Mouse (Mus musculus) liver, postnatal 0 days (tissue): Measurements from ENCODE around the gene Enkd1. TPM values are rescaled to one million over a fixed set of nuclear protein-coding genes. Genes with fewer than 3 reads are reported as not detected.
A peak's percentile ranks its signal among the peaks of the same experiment; 100 is the strongest.

ENCODE experiments used
- ATAC-seq: fragments of 200-750 bp; cut with Nextera tagmentation; 2 replicates; pipeline ENCODE4 v1.8.0; 2017; ENCODE audit warnings: mild to moderate bottlenecking, moderate library complexity
- DNase-seq: peaks from one replicate; pipeline ENCODE4 v3.0.0-alpha.2; 2016
- H3K27ac ChIP-seq: fragments of 300-500 bp; sonication (generic); 2 replicates; pipeline ENCODE4 v1.5.1; 2014; ENCODE audit warnings: antibody characterized with exemption, moderate library complexity, mild to moderate bottlenecking, low read depth
- H3K27me3 ChIP-seq: fragments of 300-500 bp; sonication (generic); 2 replicates; pipeline ENCODE4 v1.6.1; 2014; ENCODE audit warnings: low read length, control low read depth, mixed read lengths; ENCODE audit not compliant: insufficient read depth
- H3K36me3 ChIP-seq: fragments of 300-500 bp; sonication (generic); replicated peaks from 2 replicates; pipeline ENCODE4 v1.6.1; 2014; ENCODE audit warnings: mild to moderate bottlenecking, control low read depth, low read length, moderate library complexity, mixed read lengths; ENCODE audit not compliant: insufficient read depth
- H3K4me1 ChIP-seq: fragments of 300-500 bp; sonication (generic); 2 replicates; pipeline ENCODE4 v1.6.1; 2014; ENCODE audit warnings: antibody characterized with exemption, mild to moderate bottlenecking, control low read depth; ENCODE audit not compliant: insufficient read depth
- H3K4me2 ChIP-seq: fragments of 300-500 bp; sonication (generic); 2 replicates; pipeline ENCODE4 v1.6.1; 2014; ENCODE audit warnings: low read depth, mild to moderate bottlenecking, low read length, moderate library complexity, mixed read lengths
- H3K4me3 ChIP-seq: fragments of 300-500 bp; sonication (generic); 2 replicates; pipeline ENCODE4 v1.5.1; 2014; ENCODE audit warnings: low read depth, low read length
- H3K9ac ChIP-seq: fragments of 300-500 bp; sonication (generic); replicated peaks from 2 replicates; pipeline ENCODE4 v1.6.1; 2014; ENCODE audit warnings: mild to moderate bottlenecking, moderate library complexity
- H3K9me3 ChIP-seq: fragments of 300-500 bp; sonication (generic); 2 replicates; pipeline ENCODE4 v1.6.1; 2016; ENCODE audit warnings: mild to moderate bottlenecking, control low read depth, low read length, mixed read lengths
- CTCF ChIP-seq: sonication (generic); IDR thresholded peaks from 2 replicates; pipeline ENCODE4 v1.5.1; 2016; ENCODE audit warnings: antibody characterized with exemption, low read depth
- EP300 ChIP-seq: IDR thresholded peaks from 2 replicates; pipeline ENCODE4 v1.6.1; 2016; ENCODE audit warnings: antibody characterized with exemption, low read depth, mild to moderate bottlenecking
- WGBS: fragments of 180-500 bp; shearing (Covaris S2); extraction: QIAGEN DNeasy Blood & Tissue Kit; methylation state at CpG from one replicate; pipeline ENCODE4 v1.1.7; 2014; ENCODE audit not compliant: insufficient replicate concordance; 5-methylcytosine and 5-hydroxymethylcytosine counted together
- polyA plus RNA-seq: library from polyadenylated mRNA; unstranded; fragments of >200 nt; fragmentation: Nextera tagmentation; extraction: Ambion mirVana; gene quantifications from 2 replicates; pipeline ENCODE4 v1.2.1, GENCODE M21; 2015

Gene Enkd1
- polyA plus RNA-seq = 2.9 and 3.3 TPM in 2 replicates

- Histone ChIP-seq H3K9ac (peak within 1 kb of the TSS; percentile 61), H3K4me3 (peak within 1 kb of the TSS; percentile 76), H3K4me2 (peak within 1 kb of the TSS; percentile 99), H3K36me3 (no peaks in the 10 kb centered on the region; the same call in 1 of the 2 replicates), H3K27ac (no peak within 1 kb of the TSS), H3K4me1 (peaks cover 10% of the 10 kb centered on the region), H3K9me3 (no peaks in the 10 kb centered on the region), H3K27me3 (no peaks in the 10 kb centered on the region)
- 2% methylated on average over 55 of the region's 55 CpGs for WGBS
- ATAC-seq = peak; percentile 81
- TF ChIP-seq CTCF (no peak), EP300 (no peak)
- peak; percentile 84 for DNase-seq
These were observed at the start of gene Enkd1, which contains the start of gene 4933405L10Rik for GRCm38 (mm10) chr8:105707498-105708403. Gene Enkd1, minus strand, starts transcription at chr8:105708210. Gene 4933405L10Rik, plus strand, starts transcription at chr8:105707655.

DNA sequence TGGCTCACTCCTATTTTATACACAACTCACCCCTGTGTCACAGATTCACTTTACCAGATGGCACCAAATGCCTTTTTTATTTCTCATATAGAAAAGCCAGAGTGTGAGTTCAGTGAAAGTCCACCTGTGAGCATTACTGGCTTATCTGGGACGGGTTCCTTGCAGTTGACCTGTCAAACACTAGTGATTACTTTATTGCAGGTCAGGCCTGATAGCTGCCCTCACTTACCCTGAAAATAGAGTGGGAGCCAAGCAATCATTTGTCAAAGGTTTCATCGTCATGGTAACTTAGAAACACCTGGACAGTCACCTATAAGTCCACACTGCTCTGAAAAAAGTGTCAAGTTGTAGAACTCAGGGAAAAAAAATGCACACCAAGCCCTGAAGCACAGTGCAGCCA, 46.7 kb upstream of the Enkd1 start:
- Histone ChIP-seq H3K27me3 (no peaks in the 10 kb centered on the region), H3K4me3 (no peak overlapping the region), H3K4me1 (peaks cover 21% of the 10 kb centered on the region), H3K4me2 (no peak overlapping the region), H3K9me3 (no peaks in the 10 kb centered on the region), H3K36me3 (no peaks in the 10 kb centered on the region), H3K27ac (no peak overlapping the region), H3K9ac (no peak overlapping the region)
- WGBS = 48% methylated on average over 2 of the region's 2 CpGs
- DNase-seq (no peak), ATAC-seq (no peak)
- no peak for TF ChIP-seq CTCF
- TF ChIP-seq EP300 = no peak

DNA sequence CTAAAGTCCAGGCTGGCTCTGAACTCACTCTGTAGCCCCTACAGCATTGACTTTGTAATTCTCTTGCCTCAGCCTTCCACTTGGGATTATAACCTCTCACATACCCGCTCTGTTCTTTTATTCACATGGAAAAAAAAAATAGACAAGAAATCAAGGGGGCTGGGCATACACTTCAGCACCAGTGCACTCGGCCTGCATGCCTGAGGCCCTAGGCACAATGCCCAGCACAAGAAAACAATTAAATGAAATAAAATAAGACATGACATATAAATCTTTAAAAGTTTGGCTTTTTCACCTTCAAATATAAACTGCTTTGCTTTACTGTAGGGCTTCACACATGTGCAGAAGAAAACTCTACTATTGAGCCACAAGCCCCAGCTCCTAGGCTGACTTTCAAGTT, 45.9 kb upstream of the Enkd1 start:
- H3K4me3 ChIP-seq = no peak overlapping the region
- TF ChIP-seq EP300 (no peak), CTCF (no peak)
- no peaks in the 10 kb centered on the region for H3K27me3 ChIP-seq
- peaks cover 19% of the 10 kb centered on the region for H3K4me1 ChIP-seq
- H3K9me3 ChIP-seq = no peaks in the 10 kb centered on the region
- ATAC-seq = no peak
- no peak overlapping the region for H3K27ac ChIP-seq
- no peak overlapping the region for H3K4me2 ChIP-seq
- no peak overlapping the region for H3K9ac ChIP-seq
- WGBS = 79% methylated on average over 2 of the region's 2 CpGs
- DNase-seq = no peak
- H3K36me3 ChIP-seq = no peaks in the 10 kb centered on the region

DNA sequence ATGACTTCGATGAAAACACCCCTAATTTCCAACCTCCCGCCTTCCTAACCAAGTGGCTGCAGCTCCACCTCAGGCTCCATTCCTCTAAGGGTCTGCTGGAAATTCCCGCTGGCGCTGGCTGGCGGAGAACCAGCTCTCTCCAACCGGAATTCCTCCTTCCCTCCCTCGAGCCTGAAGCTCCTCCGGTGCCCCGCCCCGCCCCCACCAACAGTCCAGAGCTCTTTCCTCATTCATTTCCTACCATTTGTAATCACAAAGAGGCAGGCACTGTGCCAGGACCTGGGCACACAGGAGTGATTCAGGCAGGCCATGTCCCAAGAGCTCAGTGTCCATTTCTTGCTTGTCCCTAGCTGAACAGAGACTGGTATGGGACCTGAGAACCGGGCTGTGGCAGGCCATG, 42.6 kb upstream of the Enkd1 start:
- peak; percentile 82 for ATAC-seq

DNA sequence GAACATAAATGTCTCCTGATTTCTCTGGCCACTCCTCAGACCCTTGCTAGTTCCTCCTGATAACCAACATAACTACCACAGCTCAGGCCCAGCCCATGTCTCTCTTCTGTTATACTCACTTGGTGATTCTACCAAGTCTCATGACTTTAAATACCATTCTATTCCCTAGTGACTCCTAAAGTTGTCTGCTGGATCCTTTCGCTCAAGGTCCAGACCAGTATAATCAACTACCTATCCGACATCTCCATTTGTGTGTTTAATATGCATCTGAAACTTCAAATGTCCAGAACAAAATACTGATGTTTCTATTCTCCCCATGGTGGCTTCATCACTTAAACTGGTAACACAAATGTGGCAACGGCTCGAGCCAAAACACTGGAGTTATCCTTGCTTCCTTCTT, 35.3 kb upstream of the Enkd1 start:
- DNase-seq (no peak), ATAC-seq (no peak)
- Histone ChIP-seq H3K4me1 (peaks cover 7% of the 10 kb centered on the region), H3K4me3 (no peak overlapping the region), H3K9me3 (no peaks in the 10 kb centered on the region), H3K36me3 (no peaks in the 10 kb centered on the region), H3K27ac (no peak overlapping the region), H3K27me3 (no peaks in the 10 kb centered on the region), H3K4me2 (no peak overlapping the region), H3K9ac (no peak overlapping the region)
- whole genome bisulfite sequencing = 82% methylated on average over 4 of the region's 4 CpGs
- TF ChIP-seq EP300 (no peak), CTCF (no peak)

More for the DNA sequence above, 42.6 kb upstream of the Enkd1 start:
- H3K4me2 ChIP-seq = peak overlapping the region; percentile 47; the same call in 1 of the 2 replicates
- no peak overlapping the region for H3K4me3 ChIP-seq
- peak; percentile 88 for DNase-seq
- H3K9me3 ChIP-seq = no peaks in the 10 kb centered on the region
- H3K9ac ChIP-seq = no peak overlapping the region
- TF ChIP-seq CTCF (no peak), EP300 (no peak)
- no peaks in the 10 kb centered on the region for H3K27me3 ChIP-seq
- 34% methylated on average over 11 of the region's 11 CpGs for WGBS
- H3K36me3 ChIP-seq = no peaks in the 10 kb centered on the region
- H3K4me1 ChIP-seq = peaks cover 12% of the 10 kb centered on the region
- H3K27ac ChIP-seq = peak overlapping the region; percentile 41

DNA sequence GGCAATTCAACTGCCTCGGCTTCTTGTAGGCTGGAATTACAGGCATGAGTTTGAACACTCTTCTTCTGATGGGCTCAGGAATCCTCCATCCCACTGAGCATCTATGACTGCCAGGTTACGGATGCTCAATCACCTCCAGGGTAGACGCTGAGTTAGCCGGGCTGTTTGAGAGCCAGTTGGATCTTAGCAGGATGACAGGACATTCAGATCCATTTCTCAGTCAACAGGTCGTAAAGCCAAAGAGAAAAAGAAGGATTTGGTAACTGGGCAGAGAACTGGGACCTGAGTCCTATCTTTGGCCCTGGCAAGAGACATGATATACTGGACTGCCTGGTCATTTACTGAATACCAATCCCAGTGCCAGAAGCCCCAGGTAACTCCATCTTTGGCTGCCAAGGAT, 31.2 kb upstream of the Enkd1 start:
- WGBS = 82% methylated on average over 5 of the region's 5 CpGs
- Histone ChIP-seq H3K9ac (no peak overlapping the region), H3K4me1 (no peaks in the 10 kb centered on the region), H3K9me3 (no peaks in the 10 kb centered on the region), H3K27me3 (0 out of 2 replicates have a peak, but pooled peaks cover 3% of the 10 kb centered on the region), H3K4me3 (no peak overlapping the region), H3K27ac (no peak overlapping the region), H3K4me2 (no peak overlapping the region), H3K36me3 (no peaks in the 10 kb centered on the region)
- no peak for DNase-seq
- no peak for ATAC-seq
- TF ChIP-seq EP300 (no peak), CTCF (no peak)
